Mouse (Mus musculus) heart, embryonic 13.5 days (tissue): ENCODE data around the gene Fam131b. TPM values are rescaled to one million over a fixed set of nuclear protein-coding genes. Genes with fewer than 3 reads are reported as not detected.

Source experiments
- ATAC-seq: fragments of 200-750 bp; cut with Nextera tagmentation; 2 replicates; pipeline ENCODE4 v1.8.0; 2017; ENCODE audit warnings: moderate TSS enrichment; ENCODE audit not compliant: insufficient number of reproducible peaks, low FRiP score, low TSS enrichment; ENCODE audit errors: extremely low read depth
- H3K27ac ChIP-seq: fragments of 300-500 bp; sonication (generic); replicated peaks from 2 replicates; pipeline ENCODE4 v1.5.1; 2015; ENCODE audit warnings: moderate library complexity, mild to moderate bottlenecking, inconsistent platforms
- H3K27me3 ChIP-seq: fragments of 300-500 bp; sonication (generic); replicated peaks from 2 replicates; pipeline ENCODE4 v1.6.1; 2015; ENCODE audit warnings: mild to moderate bottlenecking, inconsistent platforms
- H3K36me3 ChIP-seq: fragments of 300-500 bp; sonication (generic); 2 replicates; pipeline ENCODE4 v1.6.1; 2015; ENCODE audit warnings: mild to moderate bottlenecking, inconsistent platforms
- H3K4me1 ChIP-seq: fragments of 300-500 bp; sonication (generic); 2 replicates; pipeline ENCODE4 v1.6.1; 2015; ENCODE audit warnings: inconsistent platforms
- H3K4me2 ChIP-seq: fragments of 300-500 bp; sonication (generic); 2 replicates; pipeline ENCODE4 v1.6.1; 2015; ENCODE audit warnings: inconsistent platforms, mild to moderate bottlenecking, moderate library complexity
- H3K4me3 ChIP-seq: fragments of 300-500 bp; sonication (generic); 2 replicates; pipeline ENCODE4 v1.5.1; 2015; ENCODE audit warnings: moderate library complexity, mild to moderate bottlenecking, inconsistent platforms
- H3K9ac ChIP-seq: fragments of 300-500 bp; sonication (generic); 2 replicates; pipeline ENCODE4 v1.6.1; 2015; ENCODE audit warnings: inconsistent platforms, mild to moderate bottlenecking, moderate library complexity
- H3K9me3 ChIP-seq: fragments of 300-500 bp; sonication (generic); 2 replicates; pipeline ENCODE4 v1.6.1; 2016; ENCODE audit warnings: inconsistent platforms
- WGBS: fragments of 180-500 bp; shearing (Covaris S2); methylation state at CpG from one replicate; pipeline ENCODE4 v1.1.7; 2015; ENCODE audit warnings: mixed read lengths; 5-methylcytosine and 5-hydroxymethylcytosine counted together
- polyA plus RNA-seq: library from polyadenylated mRNA; unstranded; fragments of >200 nt; fragmentation: Nextera tagmentation; extraction: Ambion mirVana; gene quantifications from 2 replicates; pipeline ENCODE4 v1.2.1, GENCODE M21; 2015

The Fam131b gene
- polyA plus RNA-seq, 1 experiment from 2014 or later, result 0.17 TPM

DNA sequence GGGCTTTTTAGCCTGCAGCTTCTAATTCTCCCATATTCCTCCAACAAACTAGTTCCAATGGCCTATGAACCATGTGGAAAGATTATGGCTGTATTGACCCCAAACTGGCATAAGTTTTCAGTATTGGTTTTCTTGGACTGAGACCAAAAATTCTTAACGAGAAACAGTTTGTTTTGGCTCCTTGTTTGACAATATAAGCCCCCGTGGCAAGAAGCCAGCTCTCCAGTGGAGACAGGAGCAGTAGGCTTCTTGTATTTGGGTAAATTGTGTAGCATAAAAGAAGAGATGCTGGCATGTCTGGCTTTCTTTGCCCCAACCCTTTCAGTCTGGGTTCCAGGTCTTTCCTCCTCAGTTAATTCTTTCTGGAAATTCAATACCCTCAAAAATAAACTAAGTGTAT lies 48.3 kb downstream of the Fam131b start:
- H3K4me2 ChIP-seq, result no peak overlapping the region
- no peaks in the 10 kb centered on the region for H3K9me3 ChIP-seq
- ATAC-seq, result no peak
- no peaks in the 10 kb centered on the region for H3K27me3 ChIP-seq
- peaks cover 93% of the 10 kb centered on the region for H3K36me3 ChIP-seq
- no peak overlapping the region for H3K4me3 ChIP-seq
- H3K27ac ChIP-seq, result no peak overlapping the region
- 65% methylated on average over 2 of the region's 2 CpGs for WGBS
- no peak overlapping the region for H3K9ac ChIP-seq
- H3K4me1 ChIP-seq, result peaks cover 3% of the 10 kb centered on the region; the same call in 1 of the 2 replicates

- Histone ChIP-seq H3K4me2 (peak overlapping the region; percentile 7; the same call in 1 of the 2 replicates), H3K9me3 (no peaks in the 10 kb centered on the region), H3K4me1 (peaks cover 44% of the 10 kb centered on the region), H3K36me3 (peaks cover 80% of the 10 kb centered on the region), H3K27me3 (no peaks in the 10 kb centered on the region), H3K4me3 (no peak overlapping the region), H3K9ac (no peak overlapping the region), H3K27ac (peak overlapping the region; percentile 70)
- no peak for ATAC-seq
Measured at GRCm38 (mm10) chr6:42270817-42271216, 53.6 kb downstream of the Fam131b start.

DNA sequence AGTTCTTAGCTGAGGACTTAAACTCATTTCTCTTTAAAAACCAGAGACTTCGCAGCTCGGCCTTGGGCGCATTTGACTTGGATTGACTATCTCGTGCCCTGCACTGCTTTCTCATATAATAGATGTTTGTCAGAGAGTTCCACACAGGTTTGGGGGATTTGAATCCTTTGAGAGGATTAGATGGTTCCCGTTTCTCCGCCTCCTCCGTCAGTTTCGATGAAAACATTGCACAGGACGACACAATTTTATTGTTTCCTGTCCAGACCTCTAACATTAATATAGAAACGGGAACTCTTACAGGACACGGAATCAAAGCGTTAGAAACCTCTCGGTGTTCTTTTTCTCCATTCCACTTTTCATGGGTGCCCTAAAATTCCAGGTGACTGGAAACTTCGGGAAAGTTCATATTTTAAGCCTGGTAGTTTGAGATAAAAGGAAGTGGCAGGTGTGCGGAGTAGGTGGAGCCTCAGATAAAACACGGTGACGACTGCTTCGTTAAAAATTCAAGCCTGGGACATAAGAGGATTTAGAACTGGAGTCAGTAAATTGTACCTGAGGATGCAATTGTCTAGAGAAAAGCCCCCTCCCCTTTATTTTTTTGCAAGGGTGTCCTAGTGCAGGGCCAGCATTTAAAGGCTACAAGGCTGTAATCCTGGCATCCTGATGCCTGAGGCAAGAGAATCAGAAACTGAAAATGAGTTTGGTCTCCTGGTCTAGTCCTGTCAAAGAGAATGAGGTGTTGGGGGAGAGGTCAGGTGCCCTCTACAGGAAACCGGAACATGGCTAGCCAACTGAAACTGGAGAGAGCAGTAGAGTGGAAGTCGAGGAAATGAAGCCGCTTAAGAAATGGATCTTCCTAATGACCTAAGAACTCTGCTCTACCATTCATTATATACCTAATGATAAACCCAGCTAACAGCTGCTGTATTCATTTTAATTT lies 58.8 kb downstream of the Fam131b start:
- H3K27me3 ChIP-seq, result peaks cover 7% of the 10 kb centered on the region
- peak overlapping the region; percentile 97 for H3K9ac ChIP-seq
- peak overlapping the region; percentile 92 for H3K27ac ChIP-seq
- no peaks in the 10 kb centered on the region for H3K9me3 ChIP-seq
- no peak for ATAC-seq
- peaks cover 44% of the 10 kb centered on the region for H3K4me1 ChIP-seq
- peaks cover 35% of the 10 kb centered on the region for H3K36me3 ChIP-seq
- under 1% methylated on average over 21 of the region's 21 CpGs for WGBS
- peak overlapping the region; percentile 90 for H3K4me3 ChIP-seq
- peak overlapping the region; percentile 76 for H3K4me2 ChIP-seq

Other genes with a start within 250 kb of the Fam131b start
- not detected in 2 replicates for gene Tas2r139, start 183.7 kb downstream of the Fam131b start, polyA plus RNA-seq
- not detected in 2 replicates for gene Tas2r144, start 109.3 kb downstream of the Fam131b start, polyA plus RNA-seq
- gene Gstk1, start 78.7 kb downstream of the Fam131b start, polyA plus RNA-seq, result 11.7 and 14.0 TPM in 2 replicates
- gene Tmem139, start 62.7 kb downstream of the Fam131b start, polyA plus RNA-seq, result 0.29 TPM in 1 of 2 replicates, not detected in the other
- gene Casp2, start 59.7 kb downstream of the Fam131b start, polyA plus RNA-seq, result 30.9 and 31.8 TPM in 2 replicates
- 0.50 and 0.67 TPM in 2 replicates for gene Clcn1, start 38.0 kb downstream of the Fam131b start, polyA plus RNA-seq
- 156 and 173 TPM in 2 replicates for gene Zyx, start 25.0 kb upstream of the Fam131b start, polyA plus RNA-seq
- 3.3 and 3.4 TPM in 2 replicates for gene Epha1, start 48.6 kb upstream of the Fam131b start, polyA plus RNA-seq
- not detected in 2 replicates for gene Tas2r143, start 75.6 kb upstream of the Fam131b start, polyA plus RNA-seq
- not detected in 2 replicates for gene Tas2r135, start 80.8 kb upstream of the Fam131b start, polyA plus RNA-seq
- not detected in 2 replicates for gene Tas2r126, start 109.9 kb upstream of the Fam131b start, polyA plus RNA-seq
- not detected in 2 replicates for gene Olfr458, start 140.6 kb upstream of the Fam131b start, polyA plus RNA-seq
- not detected in 2 replicates for gene Olfr457, start 151.7 kb upstream of the Fam131b start, polyA plus RNA-seq
- gene Olfr456, start 162.6 kb upstream of the Fam131b start, polyA plus RNA-seq, result not detected in 2 replicates
- gene Olfr455, start 222.9 kb upstream of the Fam131b start, polyA plus RNA-seq, result not detected in 2 replicates